Mouse (Mus musculus) embryonic fibroblast, embryonic 13.5 days (primary cell): ENCODE measurements around the gene Rufy1.

Source experiments
- CTCF ChIP-seq: IDR thresholded peaks from 2 replicates; pipeline ENCODE4 v1.5.1; 2011; ENCODE audit warnings: mild to moderate bottlenecking, control low read depth, low read length, moderate library complexity, borderline replicate concordance; ENCODE audit not compliant: insufficient read depth
- POLR2A ChIP-seq: IDR thresholded peaks from 2 replicates; pipeline ENCODE4 v1.6.1; 2011; ENCODE audit warnings: low read depth, mild to moderate bottlenecking, control low read depth, low read length, moderate library complexity

- TF ChIP-seq CTCF (no peak), POLR2A (no peak)
Measured at GRCm38 (mm10) chr11:50407235-50407634, 23.7 kb downstream of the Rufy1 start.
